Mouse (Mus musculus) embryo, embryonic 11.5 days (tissue): ENCODE data around the gene Gbp9.
"Not testable (repeated sequence)": the region's sequence is repeated elsewhere in the genome, so short reads cannot be mapped to it uniquely, and the experiment has no call there.

Source experiments
- DNase-seq: peaks from one replicate; pipeline ENCODE4 v3.0.0-alpha.2; 2012; ENCODE audit warnings: low read depth, low spot score

The Gbp9 gene

GRCm38 (mm10) chr5:105060224-105060623 lies 79.1 kb downstream of the Gbp9 start:
- DNase-seq, result no peak

GRCm38 (mm10) chr5:105055279-105055678 lies 84.1 kb downstream of the Gbp9 start:
- DNase-seq, result no peak

- DNase-seq, result not testable (repeated sequence)
Observed at GRCm38 (mm10) chr5:105053471-105054169, 85.7 kb downstream of the Gbp9 start.

- no peak for DNase-seq
Observed at GRCm38 (mm10) chr5:105032362-105032761, 107.0 kb downstream of the Gbp9 start.
